Comparison of ENCODE assay signal across 8 mouse cellular contexts in genomic region chr15:5184668-5185330, GRCm38 (mm10). TPM values are rescaled to one million over a fixed set of nuclear protein-coding genes. Genes with fewer than 3 reads are reported as not detected.
DNase-seq lines count a peak whose midpoint lies in the region; ATAC-seq and TF ChIP-seq lines count a peak whose summit lies in the region.

No protein-coding gene starts in this region.

- no peak for ATAC-seq in heart, embryonic 11.5 days (replicated peaks; ENCODE audit: insufficient number of reproducible peaks, low FRiP score, low TSS enrichment)
- ATAC-seq in liver, embryonic 11.5 days (replicated peaks; ENCODE audit: low FRiP score), result peak; percentile 27; the same call in 1 of the 2 replicates
- peak; percentile 30; the same call in 1 of the 2 replicates for ATAC-seq in stomach, embryonic 15.5 days (ENCODE audit: insufficient read depth, low FRiP score, low read depth)
- ATAC-seq in activated CD4-positive, CD25-positive, alpha-beta regulatory T cell, adult 4 months, result no peak

- TF ChIP-seq POLR2A in cerebellum, adult 2 months (IDR thresholded peaks at IDR 0.05; ENCODE audit: borderline replicate concordance, insufficient read depth, low read length), result no peak
- no peak for TF ChIP-seq POLR2A in spleen, adult 2 months (IDR thresholded peaks at IDR 0.05; ENCODE audit: low read depth, low read length)

- peak overlapping the region; percentile 81 for H3K4me3 ChIP-seq in cerebellum, adult 2 months (replicated peaks; ENCODE audit: insufficient read depth, low read depth, low read length)
- H3K4me3 ChIP-seq in spleen, adult 2 months (ENCODE audit: extremely low read depth, insufficient read depth, insufficient read length), result peak overlapping the region; percentile 96
- H3K4me3 ChIP-seq in heart, embryonic 11.5 days (ENCODE audit: low read depth, low read length), result peak overlapping the region; percentile 93
- peak overlapping the region; percentile 93 for H3K4me3 ChIP-seq in liver, embryonic 11.5 days (ENCODE audit: low read depth, low read length)
- H3K4me3 ChIP-seq in stomach, embryonic 15.5 days (replicated peaks), result peak overlapping the region; percentile 91

- H3K9me3 ChIP-seq in heart, embryonic 11.5 days (replicated peaks; ENCODE audit: control insufficient read depth, low read length), result no peaks in the 10 kb centered on the region
- H3K9me3 ChIP-seq in liver, embryonic 11.5 days (ENCODE audit: control insufficient read depth, low read length), result no peaks in the 10 kb centered on the region
- H3K9me3 ChIP-seq in stomach, embryonic 15.5 days, result no peaks in the 10 kb centered on the region

- H3K9ac ChIP-seq in heart, embryonic 11.5 days (ENCODE audit: low read depth, low read length), result peak overlapping the region; percentile 85
- H3K9ac ChIP-seq in liver, embryonic 11.5 days (ENCODE audit: low read depth, low read length), result peak overlapping the region; percentile 77
- H3K9ac ChIP-seq in stomach, embryonic 15.5 days, result peak overlapping the region; percentile 13

- peak overlapping the region; percentile 12; the same call in 1 of the 2 replicates for H3K27ac ChIP-seq in cerebellum, adult 2 months (ENCODE audit: insufficient read depth, low read length)
- H3K27ac ChIP-seq in spleen, adult 2 months (ENCODE audit: insufficient read depth, low read length), result no peak overlapping the region
- H3K27ac ChIP-seq in heart, embryonic 11.5 days (ENCODE audit: low read depth, low read length), result peak overlapping the region; percentile 60; the same call in 1 of the 2 replicates
- H3K27ac ChIP-seq in liver, embryonic 11.5 days (ENCODE audit: low read depth, low read length), result peak overlapping the region; percentile 72
- H3K27ac ChIP-seq in stomach, embryonic 15.5 days, result peak overlapping the region; percentile 92

- H3K27me3 ChIP-seq in cerebellum, adult 2 months (ENCODE audit: control insufficient read depth, insufficient read depth, low read length), result no peaks in the 10 kb centered on the region
- no peaks in the 10 kb centered on the region for H3K27me3 ChIP-seq in spleen, adult 2 months (ENCODE audit: control insufficient read depth, insufficient read depth, low read length)
- H3K27me3 ChIP-seq in heart, embryonic 11.5 days (ENCODE audit: control insufficient read depth, insufficient read depth, low read length), result no peaks in the 10 kb centered on the region
- H3K27me3 ChIP-seq in liver, embryonic 11.5 days (replicated peaks; ENCODE audit: control insufficient read depth, insufficient read depth, low read length), result no peaks in the 10 kb centered on the region
- no peaks in the 10 kb centered on the region for H3K27me3 ChIP-seq in stomach, embryonic 15.5 days (replicated peaks)

- WGBS in cerebellum, adult 2 months, result 42% methylated on average over 11 of the region's 11 CpGs
- WGBS in spleen, adult 2 months, result 38% methylated on average over 11 of the region's 11 CpGs
- WGBS in heart, embryonic 11.5 days (ENCODE audit: insufficient replicate concordance), result 47% methylated on average over 11 of the region's 11 CpGs
- WGBS in liver, embryonic 11.5 days, result 44% methylated on average over 11 of the region's 11 CpGs
- WGBS in stomach, embryonic 15.5 days, result 35% methylated on average over 10 of the region's 11 CpGs

- TF ChIP-seq CTCF in cerebellum, adult 2 months (IDR thresholded peaks at IDR 0.05; ENCODE audit: borderline replicate concordance, insufficient read depth, low read depth, low read length), result no peak
- TF ChIP-seq CTCF in spleen, adult 2 months (IDR thresholded peaks at IDR 0.05; ENCODE audit: extremely low read depth, insufficient read depth, insufficient read length, insufficient replicate concordance), result no peak

- H3K4me2 ChIP-seq in heart, embryonic 11.5 days, result peak overlapping the region; percentile 79
- H3K4me2 ChIP-seq in liver, embryonic 11.5 days, result peak overlapping the region; percentile 80
- H3K4me2 ChIP-seq in stomach, embryonic 15.5 days, result peak overlapping the region; percentile 63

- no peaks in the 10 kb centered on the region for H3K36me3 ChIP-seq in spleen, adult 2 months (ENCODE audit: control insufficient read depth, insufficient read depth, low read length)
- H3K36me3 ChIP-seq in heart, embryonic 11.5 days (ENCODE audit: control insufficient read depth, insufficient read depth, low read length), result no peaks in the 10 kb centered on the region
- H3K36me3 ChIP-seq in liver, embryonic 11.5 days (ENCODE audit: control insufficient read depth, insufficient read depth, low read length), result peaks cover 2% of the 10 kb centered on the region; the same call in 1 of the 2 replicates
- H3K36me3 ChIP-seq in stomach, embryonic 15.5 days, result no peaks in the 10 kb centered on the region

- DNase-seq in cerebellum, adult 2 months, result peak; percentile 23 to 32
- DNase-seq in cerebellum, adult 9-10 months, result no peak
- DNase-seq in spleen, adult 2 months (ENCODE audit: low read depth in 1 of 2, low spot score in 2 of 2), result no peak
- no peak for DNase-seq in spleen, postnatal 14 days (ENCODE audit: low spot score in 2 of 2)
- DNase-seq in liver, embryonic 11.5 days (ENCODE audit: low spot score), result no peak

- 0 out of 2 replicates have a peak, but pooled peaks cover 3% of the 10 kb centered on the region for H3K4me1 ChIP-seq in cerebellum, adult 2 months (ENCODE audit: control insufficient read depth, insufficient read depth, low read length)
- H3K4me1 ChIP-seq in spleen, adult 2 months (ENCODE audit: control insufficient read depth, insufficient read depth, insufficient read length), result no peaks in the 10 kb centered on the region; the same call in none of the 2 replicates
- H3K4me1 ChIP-seq in heart, embryonic 11.5 days (ENCODE audit: control insufficient read depth, insufficient read depth, low read length), result peaks cover 10% of the 10 kb centered on the region
- peaks cover 11% of the 10 kb centered on the region; the same call in 1 of the 2 replicates for H3K4me1 ChIP-seq in liver, embryonic 11.5 days (replicated peaks; ENCODE audit: control insufficient read depth, insufficient read depth, low read length)
- H3K4me1 ChIP-seq in stomach, embryonic 15.5 days, result peaks cover 14% of the 10 kb centered on the region

RNA-seq across cellular contexts. Expression of gene Ttc33, which starts 0.5 kb away (rescaled TPM):
- polyA plus RNA-seq in cerebellum, adult 2 months (2012; rRNA removed), result 55.4 and 59.6 TPM in 2 replicates
- 2.4 and 3.0 TPM in 2 replicates for polyA plus RNA-seq in spleen, adult 2 months (2012; rRNA removed)
- 35.0 and 37.5 TPM in 2 replicates for polyA plus RNA-seq in heart, embryonic 11.5 days (2014; fragmentation: Nextera tagmentation; extraction: Ambion mirVana)
- 29.2 and 32.3 TPM in 2 replicates for polyA plus RNA-seq in liver, embryonic 11.5 days (2014; fragmentation: Nextera tagmentation; extraction: Ambion mirVana)
- 36.5 and 37.8 TPM in 2 replicates for polyA plus RNA-seq in stomach, embryonic 15.5 days (2015; fragmentation: Nextera tagmentation; extraction: Ambion mirVana)
- 10 to 100 TPM; 59.4 to 68.8 TPM for polyA plus RNA-seq in activated CD4-positive, CD25-positive, alpha-beta regulatory T cell, adult 4 months (2017; shearing (Covaris generic))

RNA-seq across cellular contexts. Expression of gene Prkaa1, which starts 41.1 kb away (rescaled TPM):
- 19.5 and 20.6 TPM in 2 replicates for polyA plus RNA-seq in cerebellum, adult 2 months (2012; rRNA removed)
- polyA plus RNA-seq in spleen, adult 2 months (2012; rRNA removed), result 2.6 and 3.0 TPM in 2 replicates
- 25.5 and 28.0 TPM in 2 replicates for polyA plus RNA-seq in heart, embryonic 11.5 days (2014; fragmentation: Nextera tagmentation; extraction: Ambion mirVana)
- polyA plus RNA-seq in liver, embryonic 11.5 days (2014; fragmentation: Nextera tagmentation; extraction: Ambion mirVana), result 36.2 and 39.3 TPM in 2 replicates
- polyA plus RNA-seq in stomach, embryonic 15.5 days (2015; fragmentation: Nextera tagmentation; extraction: Ambion mirVana), result 19.9 and 21.5 TPM in 2 replicates
- 10 to 100 TPM; 22.4 to 23.6 TPM for polyA plus RNA-seq in activated CD4-positive, CD25-positive, alpha-beta regulatory T cell, adult 4 months (2017; shearing (Covaris generic))

RNA-seq across cellular contexts. Expression of gene Ptger4, which starts 59.2 kb away (rescaled TPM):
- polyA plus RNA-seq in cerebellum, adult 2 months (2012; rRNA removed), result 1.1 and 1.2 TPM in 2 replicates
- polyA plus RNA-seq in spleen, adult 2 months (2012; rRNA removed), result 18.7 and 30.1 TPM in 2 replicates
- polyA plus RNA-seq in heart, embryonic 11.5 days (2014; fragmentation: Nextera tagmentation; extraction: Ambion mirVana), result 1.6 and 1.8 TPM in 2 replicates
- 5.1 and 5.8 TPM in 2 replicates for polyA plus RNA-seq in liver, embryonic 11.5 days (2014; fragmentation: Nextera tagmentation; extraction: Ambion mirVana)
- 5.0 and 6.1 TPM in 2 replicates for polyA plus RNA-seq in stomach, embryonic 15.5 days (2015; fragmentation: Nextera tagmentation; extraction: Ambion mirVana)
- 10 to 100 TPM; 33.9 to 36.7 TPM for polyA plus RNA-seq in activated CD4-positive, CD25-positive, alpha-beta regulatory T cell, adult 4 months (2017; shearing (Covaris generic))

Comparison
In these comparisons a context has a peak if more than half of its experiments do, and no peak if none do; other contexts are left out.
1. DNase-seq: peak in cerebellum, adult 2 months (2 of 2); none in cerebellum, adult 9-10 months (single experiment), spleen, adult 2 months (0 of 2), spleen, postnatal 14 days (0 of 2) and liver, embryonic 11.5 days (single experiment).
2. ATAC-seq: peak in liver, embryonic 11.5 days (single experiment) and stomach, embryonic 15.5 days (single experiment); none in heart, embryonic 11.5 days (single experiment) and activated CD4-positive, CD25-positive, alpha-beta regulatory T cell, adult 4 months (single experiment).
3. H3K9ac ChIP-seq: peak in every context shown above with its lines; median percentile 85 in heart, embryonic 11.5 days; 77 in liver, embryonic 11.5 days; 13 in stomach, embryonic 15.5 days.
4. Peak in every context shown above with its lines, with median percentiles within 50 percentile points of each other: H3K4me3 ChIP-seq and H3K4me2 ChIP-seq.